Mouse (Mus musculus): ENCODE data around the gene Sphk1. TPM values are rescaled to one million over a fixed set of nuclear protein-coding genes. Genes with fewer than 3 reads are reported as not detected.
"Not testable (repeated sequence)": the region's sequence is repeated elsewhere in the genome, so short reads cannot be mapped to it uniquely, and the experiment has no call there.

Gene Sphk1
- polyA plus RNA-seq, 1 experiment from 2014 or later, result 3.3 TPM

GRCm38 (mm10) chr11:116491338-116491737 lies 39.4 kb upstream of the Sphk1 start:
- H3K27ac ChIP-seq (ENCODE audit: low read length), result no peak overlapping the region
- H3K36me3 ChIP-seq (ENCODE audit: control insufficient read depth, insufficient read depth), result no peaks in the 10 kb centered on the region
- no peak overlapping the region for H3K4me2 ChIP-seq (ENCODE audit: low read length)
- peaks cover 16% of the 10 kb centered on the region for H3K4me1 ChIP-seq (replicated peaks; ENCODE audit: control insufficient read depth, insufficient read depth, low read length)
- 74% methylated on average over 6 of the region's 6 CpGs for WGBS
- no peaks in the 10 kb centered on the region for H3K9me3 ChIP-seq (ENCODE audit: control insufficient read depth, low read length)
- H3K9ac ChIP-seq (replicated peaks; ENCODE audit: low read depth, low read length), result no peak overlapping the region
- no peak for ATAC-seq
- no peaks in the 10 kb centered on the region for H3K27me3 ChIP-seq (replicated peaks; ENCODE audit: control insufficient read depth, insufficient read depth, low read length)
- H3K4me3 ChIP-seq (replicated peaks; ENCODE audit: low read length), result no peak overlapping the region

- not testable (repeated sequence) for H3K9ac ChIP-seq (replicated peaks; ENCODE audit: low read depth, low read length); H3K27me3 ChIP-seq (replicated peaks; ENCODE audit: control insufficient read depth, insufficient read depth, low read length); H3K4me3 ChIP-seq (replicated peaks; ENCODE audit: low read length); H3K36me3 ChIP-seq (ENCODE audit: control insufficient read depth, insufficient read depth); H3K9me3 ChIP-seq (ENCODE audit: control insufficient read depth, low read length); H3K27ac ChIP-seq (ENCODE audit: low read length); ATAC-seq; H3K4me2 ChIP-seq (ENCODE audit: low read length)
- H3K4me1 ChIP-seq (replicated peaks; ENCODE audit: control insufficient read depth, insufficient read depth, low read length), result peaks cover 16% of the 10 kb centered on the region
- WGBS, result 92% methylated on average over 1 of the region's 1 CpGs
Observed at GRCm38 (mm10) chr11:116492507-116492906, 38.2 kb upstream of the Sphk1 start.

GRCm38 (mm10) chr11:116493191-116493590 lies 37.5 kb upstream of the Sphk1 start:
- Histone ChIP-seq H3K4me2 (ENCODE audit: low read length) (no peak overlapping the region), H3K36me3 (ENCODE audit: control insufficient read depth, insufficient read depth) (no peaks in the 10 kb centered on the region), H3K4me1 (replicated peaks; ENCODE audit: control insufficient read depth, insufficient read depth, low read length) (peaks cover 16% of the 10 kb centered on the region), H3K27ac (ENCODE audit: low read length) (no peak overlapping the region), H3K9me3 (ENCODE audit: control insufficient read depth, low read length) (no peaks in the 10 kb centered on the region), H3K27me3 (replicated peaks; ENCODE audit: control insufficient read depth, insufficient read depth, low read length) (no peaks in the 10 kb centered on the region), H3K9ac (replicated peaks; ENCODE audit: low read depth, low read length) (no peak overlapping the region), H3K4me3 (replicated peaks; ENCODE audit: low read length) (no peak overlapping the region)
- WGBS, result 92% methylated on average over 5 of the region's 5 CpGs
- ATAC-seq, result no peak

GRCm38 (mm10) chr11:116493795-116494252 lies 36.9 kb upstream of the Sphk1 start, which contains the start of gene Prpsap1:
Prpsap1 (minus strand) TSS chr11:116494202.
- Histone ChIP-seq H3K4me1 (replicated peaks; ENCODE audit: control insufficient read depth, insufficient read depth, low read length) (peaks cover 13% of the 10 kb centered on the region), H3K27ac (ENCODE audit: low read length) (no peak within 1 kb of the TSS), H3K9ac (replicated peaks; ENCODE audit: low read depth, low read length) (no peak within 1 kb of the TSS), H3K4me3 (replicated peaks; ENCODE audit: low read length) (no peak within 1 kb of the TSS), H3K9me3 (ENCODE audit: control insufficient read depth, low read length) (no peaks in the 10 kb centered on the region), H3K4me2 (ENCODE audit: low read length) (no peak within 1 kb of the TSS), H3K36me3 (ENCODE audit: control insufficient read depth, insufficient read depth) (no peaks in the 10 kb centered on the region), H3K27me3 (replicated peaks; ENCODE audit: control insufficient read depth, insufficient read depth, low read length) (no peaks in the 10 kb centered on the region)
- 23% methylated on average over 4 of the region's 4 CpGs for WGBS
- no peak for ATAC-seq

- H3K9me3 ChIP-seq (ENCODE audit: control insufficient read depth, low read length), result no peaks in the 10 kb centered on the region
- no peak overlapping the region for H3K4me2 ChIP-seq (ENCODE audit: low read length)
- H3K27me3 ChIP-seq (replicated peaks; ENCODE audit: control insufficient read depth, insufficient read depth, low read length), result no peaks in the 10 kb centered on the region
- H3K4me1 ChIP-seq (replicated peaks; ENCODE audit: control insufficient read depth, insufficient read depth, low read length), result peaks cover 9% of the 10 kb centered on the region
- H3K36me3 ChIP-seq (ENCODE audit: control insufficient read depth, insufficient read depth), result no peaks in the 10 kb centered on the region
- no peak overlapping the region for H3K4me3 ChIP-seq (replicated peaks; ENCODE audit: low read length)
- WGBS, result 50% methylated on average over 13 of the region's 13 CpGs
- no peak overlapping the region for H3K9ac ChIP-seq (replicated peaks; ENCODE audit: low read depth, low read length)
- H3K27ac ChIP-seq (ENCODE audit: low read length), result no peak overlapping the region
- ATAC-seq, result no peak
Observed at GRCm38 (mm10) chr11:116494474-116495174, 36.1 kb upstream of the Sphk1 start.

GRCm38 (mm10) chr11:116497313-116497712 lies 33.4 kb upstream of the Sphk1 start:
- Histone ChIP-seq H3K27me3 (replicated peaks; ENCODE audit: control insufficient read depth, insufficient read depth, low read length) (no peaks in the 10 kb centered on the region), H3K9me3 (ENCODE audit: control insufficient read depth, low read length) (no peaks in the 10 kb centered on the region), H3K4me2 (ENCODE audit: low read length) (no peak overlapping the region), H3K27ac (ENCODE audit: low read length) (no peak overlapping the region), H3K9ac (replicated peaks; ENCODE audit: low read depth, low read length) (no peak overlapping the region), H3K4me3 (replicated peaks; ENCODE audit: low read length) (no peak overlapping the region), H3K36me3 (ENCODE audit: control insufficient read depth, insufficient read depth) (no peaks in the 10 kb centered on the region), H3K4me1 (replicated peaks; ENCODE audit: control insufficient read depth, insufficient read depth, low read length) (peaks cover 9% of the 10 kb centered on the region)
- ATAC-seq, result no peak
- 84% methylated on average over 4 of the region's 4 CpGs for WGBS

GRCm38 (mm10) chr11:116498596-116498995 lies 32.1 kb upstream of the Sphk1 start:
- ATAC-seq, result no peak
- H3K27me3 ChIP-seq (replicated peaks; ENCODE audit: control insufficient read depth, insufficient read depth, low read length), result no peaks in the 10 kb centered on the region
- H3K27ac ChIP-seq (ENCODE audit: low read length), result no peak overlapping the region
- 36% methylated on average over 31 of the region's 34 CpGs for WGBS
- H3K9ac ChIP-seq (replicated peaks; ENCODE audit: low read depth, low read length), result 0 out of 2 replicates have a peak overlapping the region, but pooled peaks have one; percentile 12
- no peaks in the 10 kb centered on the region for H3K9me3 ChIP-seq (ENCODE audit: control insufficient read depth, low read length)
- peaks cover 9% of the 10 kb centered on the region for H3K4me1 ChIP-seq (replicated peaks; ENCODE audit: control insufficient read depth, insufficient read depth, low read length)
- H3K4me3 ChIP-seq (replicated peaks; ENCODE audit: low read length), result no peak overlapping the region
- H3K4me2 ChIP-seq (ENCODE audit: low read length), result peak overlapping the region; percentile 40
- no peaks in the 10 kb centered on the region for H3K36me3 ChIP-seq (ENCODE audit: control insufficient read depth, insufficient read depth)

GRCm38 (mm10) chr11:116499018-116499417 lies 31.7 kb upstream of the Sphk1 start:
- H3K4me2 ChIP-seq (ENCODE audit: low read length), result no peak overlapping the region
- H3K36me3 ChIP-seq (ENCODE audit: control insufficient read depth, insufficient read depth), result no peaks in the 10 kb centered on the region
- H3K9me3 ChIP-seq (ENCODE audit: control insufficient read depth, low read length), result no peaks in the 10 kb centered on the region
- no peak for ATAC-seq
- H3K27ac ChIP-seq (ENCODE audit: low read length), result no peak overlapping the region
- 38% methylated on average over 6 of the region's 6 CpGs for WGBS
- H3K27me3 ChIP-seq (replicated peaks; ENCODE audit: control insufficient read depth, insufficient read depth, low read length), result no peaks in the 10 kb centered on the region
- H3K9ac ChIP-seq (replicated peaks; ENCODE audit: low read depth, low read length), result no peak overlapping the region
- no peak overlapping the region for H3K4me3 ChIP-seq (replicated peaks; ENCODE audit: low read length)
- H3K4me1 ChIP-seq (replicated peaks; ENCODE audit: control insufficient read depth, insufficient read depth, low read length), result peaks cover 9% of the 10 kb centered on the region

GRCm38 (mm10) chr11:116501005-116501746 lies 29.5 kb upstream of the Sphk1 start:
- Histone ChIP-seq H3K9me3 (ENCODE audit: control insufficient read depth, low read length) (no peaks in the 10 kb centered on the region), H3K27ac (ENCODE audit: low read length) (peak overlapping the region; percentile 80), H3K4me3 (replicated peaks; ENCODE audit: low read length) (no peak overlapping the region), H3K36me3 (ENCODE audit: control insufficient read depth, insufficient read depth) (no peaks in the 10 kb centered on the region), H3K27me3 (replicated peaks; ENCODE audit: control insufficient read depth, insufficient read depth, low read length) (no peaks in the 10 kb centered on the region), H3K9ac (replicated peaks; ENCODE audit: low read depth, low read length) (0 out of 2 replicates have a peak overlapping the region, but pooled peaks have one; percentile 6), H3K4me1 (replicated peaks; ENCODE audit: control insufficient read depth, insufficient read depth, low read length) (peaks cover 3% of the 10 kb centered on the region; the same call in 1 of the 2 replicates), H3K4me2 (ENCODE audit: low read length) (no peak overlapping the region)
- ATAC-seq, result peak; percentile 71
- WGBS, result 15% methylated on average over 7 of the region's 7 CpGs
